Mouse (Mus musculus) right cerebral cortex, postnatal 14 days (tissue): ENCODE results near the gene Sptbn4.

Source experiments
- DNase-seq: peaks from one replicate; pipeline ENCODE4 v3.0.0; 2022

Gene Sptbn4

GRCm38 (mm10) chr7:27339114-27339513, 108.4 kb downstream of the Sptbn4 start:
- DNase-seq, result no peak

- peak; percentile 42 for DNase-seq
These were observed 110.2 kb downstream of the Sptbn4 start, which contains the start of gene Ltbp4 for GRCm38 (mm10) chr7:27337175-27337853. Gene Ltbp4, minus strand, starts transcription at chr7:27337692.

DNA sequence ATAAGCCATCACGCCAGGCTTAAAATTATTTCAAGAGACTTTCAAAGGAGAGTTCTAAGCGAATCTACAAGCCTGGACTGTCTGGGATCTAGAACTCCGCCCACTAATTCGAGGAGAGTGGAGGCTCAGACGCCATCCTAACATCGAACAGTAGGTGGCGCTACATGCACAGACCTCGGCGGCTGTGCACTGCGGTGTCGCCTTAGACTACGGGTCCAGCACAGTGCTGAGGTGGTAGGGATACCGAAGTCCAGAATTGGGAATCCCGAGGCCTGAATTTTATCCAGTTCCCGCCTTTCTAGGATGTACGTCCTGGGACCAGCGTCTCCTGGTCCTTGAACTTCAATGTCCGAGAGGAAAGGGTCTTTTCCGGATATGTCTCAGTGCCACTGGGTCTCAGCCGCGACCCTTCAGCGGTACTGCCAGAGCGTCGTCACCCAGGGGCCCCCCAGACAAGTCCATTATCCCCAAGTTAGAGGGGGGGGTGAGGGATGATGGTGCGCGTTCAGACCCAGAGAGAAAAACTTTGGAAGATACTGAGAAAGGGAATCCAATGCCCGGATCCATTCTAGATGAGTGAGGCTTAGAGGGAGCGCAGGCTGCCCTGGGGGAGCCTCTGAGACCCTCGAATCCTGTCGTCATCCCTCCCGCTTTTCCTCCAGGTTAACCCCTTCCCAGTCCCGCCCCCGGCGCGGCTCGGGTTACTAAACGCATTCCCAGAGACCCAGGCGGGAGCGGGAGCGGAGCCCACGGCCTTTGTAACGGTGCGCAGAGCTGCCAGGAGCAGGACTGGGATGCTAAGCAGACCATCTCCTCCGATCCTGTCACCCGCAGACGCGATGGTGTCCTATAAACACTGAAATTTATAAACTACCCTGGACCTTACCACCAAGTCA, 111.3 kb downstream of the Sptbn4 start:
- peak; percentile 90 for DNase-seq

DNA sequence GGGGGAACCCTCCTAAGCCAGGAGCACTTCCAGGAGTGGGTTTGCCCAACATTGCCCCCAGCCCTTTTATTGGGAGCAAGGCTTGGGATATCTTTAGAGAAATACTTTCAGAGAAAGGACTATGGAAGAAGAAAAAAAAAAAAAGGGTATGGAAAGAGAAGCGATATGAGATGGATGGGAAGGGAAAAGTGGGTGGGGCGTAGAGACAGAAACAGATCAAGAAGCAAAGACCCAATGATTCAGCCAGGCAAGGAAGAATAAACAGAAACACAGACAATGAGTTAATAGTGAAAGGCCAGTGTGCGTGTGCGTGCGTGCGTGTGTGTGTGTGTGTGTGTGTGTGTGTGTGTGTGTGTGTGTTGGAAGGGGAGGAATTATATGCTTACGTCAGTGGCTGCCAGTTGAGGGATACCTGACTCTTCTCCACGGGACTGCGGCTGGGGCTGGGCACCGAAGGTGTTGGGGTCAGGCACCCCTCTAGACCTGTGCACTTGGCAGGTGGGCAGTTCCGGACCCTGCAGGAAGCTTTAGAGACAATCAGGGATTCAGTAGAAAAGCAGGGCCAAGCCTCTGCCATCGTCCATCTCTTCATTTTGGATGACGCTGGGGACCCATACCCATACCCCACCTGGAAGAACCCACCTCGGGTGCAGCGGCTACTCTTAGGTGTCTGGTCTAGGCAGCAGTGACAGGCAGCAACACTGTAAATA, 112.3 kb downstream of the Sptbn4 start:
- no peak for DNase-seq

DNA sequence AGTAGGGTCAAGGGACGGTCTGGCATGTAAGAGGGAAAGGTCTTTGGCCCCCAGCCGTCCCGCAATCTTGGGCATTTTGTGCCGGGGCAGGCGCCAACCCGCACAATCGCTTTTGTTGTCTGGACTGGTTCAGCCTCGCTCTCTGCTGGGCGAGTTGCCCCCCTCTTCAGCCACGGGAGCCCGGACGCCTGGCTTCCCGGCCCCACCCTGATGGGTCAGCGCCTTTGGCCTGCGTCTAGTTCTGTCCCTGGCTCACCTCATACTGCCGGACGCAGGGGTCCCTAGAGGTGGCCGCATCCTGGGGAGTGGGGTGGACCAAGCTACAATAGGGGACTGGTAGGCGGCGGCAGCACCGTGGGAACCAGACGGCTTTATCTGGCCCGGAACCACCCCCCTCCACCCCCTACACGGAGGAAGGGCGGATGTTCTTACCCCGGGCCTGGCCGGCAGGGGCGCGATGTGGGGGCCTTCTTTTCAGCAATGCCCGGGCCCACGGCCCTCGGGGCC, 113.0 kb downstream of the Sptbn4 start:
- DNase-seq, result peak; percentile 28

DNA sequence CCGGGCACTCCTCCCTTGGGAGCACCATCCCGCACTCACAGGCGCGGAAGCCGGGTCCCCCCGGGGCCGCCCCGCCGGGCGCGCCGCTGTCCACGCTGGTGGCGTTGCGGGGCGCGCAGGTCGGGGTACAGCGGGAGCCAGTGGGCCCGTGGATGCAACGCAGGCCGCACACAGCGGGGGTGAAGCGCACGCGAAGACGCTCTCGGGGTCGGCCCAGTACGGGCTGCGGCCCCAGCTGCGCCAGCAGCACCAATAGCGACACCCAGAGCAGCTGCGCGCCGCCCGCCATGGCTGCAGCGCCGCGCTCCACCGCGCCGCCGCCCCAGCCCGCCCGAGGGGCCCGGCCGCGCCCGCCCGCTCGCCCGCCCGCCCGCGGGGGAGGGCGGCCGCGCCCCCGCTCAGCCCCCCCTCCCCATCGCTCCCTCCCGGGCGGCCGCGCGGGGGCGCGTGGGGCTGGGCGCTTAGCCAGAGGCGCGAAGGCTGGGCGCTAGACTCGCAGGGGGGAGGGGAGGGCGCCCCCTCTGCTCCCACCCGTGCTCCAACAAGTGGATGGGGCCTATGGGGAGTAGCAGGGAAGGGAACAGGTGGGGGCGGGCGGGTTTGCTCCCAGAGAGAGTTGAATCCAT, 114.1 kb downstream of the Sptbn4 start:
- DNase-seq, result peak; percentile 41

GRCm38 (mm10) chr7:27332353-27333199, 114.9 kb downstream of the Sptbn4 start:
- peak; percentile 90 for DNase-seq

DNA sequence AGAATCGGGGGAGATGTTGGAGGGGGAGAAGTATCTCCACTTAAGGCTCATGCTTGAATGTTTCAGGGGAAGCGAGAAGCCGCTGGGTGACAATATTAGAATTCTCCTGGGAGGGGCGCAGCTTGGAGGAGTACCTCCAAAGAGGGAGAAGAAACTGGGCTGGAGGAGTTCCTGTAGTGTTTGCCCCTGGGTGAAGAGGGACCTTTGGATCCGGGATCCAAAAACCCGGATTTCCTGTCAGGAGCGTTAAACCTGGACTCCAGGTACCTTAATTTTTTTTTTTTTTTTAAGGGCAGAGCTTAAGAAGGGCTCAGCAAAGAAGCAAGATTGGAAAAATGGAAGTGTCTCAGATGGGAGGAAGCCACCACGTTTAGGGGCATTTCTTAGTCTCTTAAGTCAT, 115.6 kb downstream of the Sptbn4 start:
- no peak for DNase-seq

DNA sequence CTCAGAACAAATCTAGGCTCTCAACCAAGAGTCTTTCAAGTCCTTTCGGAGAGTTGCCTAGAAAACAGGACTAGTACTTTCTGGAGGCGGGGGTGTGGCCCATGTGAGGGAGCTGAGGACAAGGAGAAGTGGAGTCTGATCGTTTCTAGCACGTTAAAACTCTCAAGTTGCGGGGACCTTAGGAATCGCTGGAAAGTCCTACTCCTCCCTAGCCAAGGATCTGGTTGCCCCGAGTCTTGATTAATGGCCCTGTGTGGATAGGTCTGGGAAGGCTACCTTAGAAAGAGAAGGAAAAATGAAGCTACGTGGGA, 116.0 kb downstream of the Sptbn4 start:
- DNase-seq, result no peak

GRCm38 (mm10) chr7:27330709-27331540, 116.6 kb downstream of the Sptbn4 start:
- DNase-seq, result peak; percentile 63

GRCm38 (mm10) chr7:27329981-27330380, 117.5 kb downstream of the Sptbn4 start:
- DNase-seq, result no peak

GRCm38 (mm10) chr7:27329326-27329947, 118.0 kb downstream of the Sptbn4 start:
- DNase-seq, result peak; percentile 90

GRCm38 (mm10) chr7:27328648-27329047, 118.8 kb downstream of the Sptbn4 start:
- DNase-seq, result no peak

DNA sequence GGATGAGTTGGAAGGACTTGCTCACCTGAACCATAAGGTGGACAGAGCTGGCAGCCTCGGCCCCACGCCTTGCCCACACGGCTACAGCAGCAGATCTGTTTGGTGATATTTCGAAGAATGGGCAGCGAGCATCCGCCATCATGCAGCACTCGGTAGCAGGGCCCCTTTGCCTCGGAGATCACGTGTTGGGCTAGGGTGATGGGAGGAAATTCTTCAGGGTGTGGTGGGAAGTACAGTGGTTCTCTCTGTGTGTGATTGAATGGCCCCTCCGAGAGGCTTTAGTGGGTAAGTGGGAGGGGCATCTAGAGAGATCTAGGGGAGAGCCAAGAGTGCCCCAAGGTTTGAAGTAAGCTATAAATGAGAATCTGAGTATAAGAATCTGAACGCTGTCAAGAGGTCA, 119.3 kb downstream of the Sptbn4 start:
- DNase-seq, result no peak

- no peak for DNase-seq
These were observed 120.0 kb downstream of the Sptbn4 start for GRCm38 (mm10) chr7:27327500-27327899.

GRCm38 (mm10) chr7:27326101-27326880, 121.2 kb downstream of the Sptbn4 start:
- DNase-seq, result no peak

DNA sequence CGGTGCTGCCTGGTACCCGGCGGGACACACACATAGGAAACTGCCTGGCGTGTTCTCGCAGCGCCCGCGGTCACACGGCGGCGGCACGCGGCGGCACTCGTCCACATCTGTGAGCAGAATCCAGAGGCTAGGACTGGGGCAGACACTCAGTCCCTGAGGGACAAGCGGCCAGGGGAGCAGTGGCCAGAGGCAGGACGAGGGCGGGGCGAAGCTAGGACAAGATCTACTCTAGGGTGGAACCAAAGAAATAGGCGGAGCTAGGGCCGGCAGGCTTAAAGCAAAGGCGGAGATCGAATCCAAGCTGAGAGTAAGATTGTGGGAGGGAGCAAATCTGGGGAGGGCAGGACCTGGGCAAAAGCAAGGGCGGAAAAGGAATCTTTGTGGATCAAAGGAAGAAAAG, 121.8 kb downstream of the Sptbn4 start:
- DNase-seq, result no peak

- DNase-seq, result no peak
These were observed 122.6 kb downstream of the Sptbn4 start for GRCm38 (mm10) chr7:27324928-27325327.

DNA sequence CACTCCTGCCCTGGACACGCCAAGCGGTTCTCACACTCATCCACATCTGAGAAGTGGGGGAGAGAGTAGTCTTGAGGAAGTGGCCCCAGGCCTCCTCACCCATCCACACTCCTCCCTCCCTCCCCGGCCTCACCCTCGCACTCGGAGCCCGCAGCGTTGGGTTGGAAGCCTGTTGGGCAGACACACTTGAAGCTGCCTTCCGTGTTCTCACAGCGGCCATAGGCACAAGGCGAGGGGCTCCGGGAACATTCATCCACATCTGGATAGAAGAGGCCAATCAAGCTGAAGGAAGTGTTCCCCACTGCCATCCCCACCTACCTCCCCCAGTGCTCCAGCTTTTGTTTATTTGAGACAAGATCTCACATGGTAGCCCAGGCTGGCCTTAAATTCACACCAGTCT, 123.3 kb downstream of the Sptbn4 start:
- DNase-seq, result no peak

DNA sequence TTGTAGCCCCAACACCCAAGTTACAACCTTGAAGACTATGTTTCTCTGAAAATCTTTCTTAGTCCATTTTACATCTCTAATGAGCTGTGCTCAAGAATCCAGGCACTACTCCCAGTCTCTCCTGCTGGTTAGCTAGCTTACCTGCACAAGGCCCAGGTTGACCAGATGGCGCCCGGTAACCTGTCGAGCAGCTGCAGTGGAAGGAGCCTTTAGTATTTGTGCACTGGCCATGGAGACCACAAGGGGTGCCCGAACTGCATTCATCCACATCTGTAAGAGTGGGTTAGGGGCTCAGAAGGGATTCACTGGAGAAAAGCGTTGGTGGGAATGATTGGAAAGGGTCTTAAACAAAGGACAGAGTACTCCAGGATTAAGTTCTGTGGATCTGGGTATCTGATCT, 124.5 kb downstream of the Sptbn4 start:
- no peak for DNase-seq
